Mouse (Mus musculus) liver, postnatal 0 days (tissue): ENCODE data around the gene Nme9. TPM values are rescaled to one million over a fixed set of nuclear protein-coding genes. Genes with fewer than 3 reads are reported as not detected.

ENCODE experiments used
- ATAC-seq: fragments of 200-750 bp; cut with Nextera tagmentation; 2 replicates; pipeline ENCODE4 v1.8.0; 2017; ENCODE audit warnings: mild to moderate bottlenecking, moderate library complexity
- DNase-seq: peaks from one replicate; pipeline ENCODE4 v3.0.0-alpha.2; 2016
- H3K27ac ChIP-seq: fragments of 300-500 bp; sonication (generic); 2 replicates; pipeline ENCODE4 v1.5.1; 2014; ENCODE audit warnings: antibody characterized with exemption, moderate library complexity, mild to moderate bottlenecking, low read depth
- H3K27me3 ChIP-seq: fragments of 300-500 bp; sonication (generic); 2 replicates; pipeline ENCODE4 v1.6.1; 2014; ENCODE audit warnings: low read length, control low read depth, mixed read lengths; ENCODE audit not compliant: insufficient read depth
- H3K36me3 ChIP-seq: fragments of 300-500 bp; sonication (generic); replicated peaks from 2 replicates; pipeline ENCODE4 v1.6.1; 2014; ENCODE audit warnings: mild to moderate bottlenecking, control low read depth, low read length, moderate library complexity, mixed read lengths; ENCODE audit not compliant: insufficient read depth
- H3K4me1 ChIP-seq: fragments of 300-500 bp; sonication (generic); 2 replicates; pipeline ENCODE4 v1.6.1; 2014; ENCODE audit warnings: antibody characterized with exemption, mild to moderate bottlenecking, control low read depth; ENCODE audit not compliant: insufficient read depth
- H3K4me2 ChIP-seq: fragments of 300-500 bp; sonication (generic); 2 replicates; pipeline ENCODE4 v1.6.1; 2014; ENCODE audit warnings: low read depth, mild to moderate bottlenecking, low read length, moderate library complexity, mixed read lengths
- H3K4me3 ChIP-seq: fragments of 300-500 bp; sonication (generic); 2 replicates; pipeline ENCODE4 v1.5.1; 2014; ENCODE audit warnings: low read depth, low read length
- H3K9ac ChIP-seq: fragments of 300-500 bp; sonication (generic); replicated peaks from 2 replicates; pipeline ENCODE4 v1.6.1; 2014; ENCODE audit warnings: mild to moderate bottlenecking, moderate library complexity
- H3K9me3 ChIP-seq: fragments of 300-500 bp; sonication (generic); 2 replicates; pipeline ENCODE4 v1.6.1; 2016; ENCODE audit warnings: mild to moderate bottlenecking, control low read depth, low read length, mixed read lengths
- CTCF ChIP-seq: sonication (generic); IDR thresholded peaks from 2 replicates; pipeline ENCODE4 v1.5.1; 2016; ENCODE audit warnings: antibody characterized with exemption, low read depth
- EP300 ChIP-seq: IDR thresholded peaks from 2 replicates; pipeline ENCODE4 v1.6.1; 2016; ENCODE audit warnings: antibody characterized with exemption, low read depth, mild to moderate bottlenecking
- WGBS: fragments of 180-500 bp; shearing (Covaris S2); extraction: QIAGEN DNeasy Blood & Tissue Kit; methylation state at CpG from one replicate; pipeline ENCODE4 v1.1.7; 2014; ENCODE audit not compliant: insufficient replicate concordance; 5-methylcytosine and 5-hydroxymethylcytosine counted together
- polyA plus RNA-seq: library from polyadenylated mRNA; unstranded; fragments of >200 nt; fragmentation: Nextera tagmentation; extraction: Ambion mirVana; gene quantifications from 2 replicates; pipeline ENCODE4 v1.2.1, GENCODE M21; 2015

Nme9 gene
- polyA plus RNA-seq, 1 experiment from 2014 or later: not detected

- Histone ChIP-seq H3K27me3 (no peaks in the 10 kb centered on the region), H3K27ac (no peak overlapping the region), H3K4me1 (no peaks in the 10 kb centered on the region), H3K4me3 (no peak overlapping the region), H3K36me3 (no peaks in the 10 kb centered on the region), H3K9ac (no peak overlapping the region), H3K4me2 (no peak overlapping the region), H3K9me3 (no peaks in the 10 kb centered on the region)
- TF ChIP-seq EP300: no peak
- peak; percentile 38 for TF ChIP-seq CTCF
- DNase-seq: no peak
- WGBS: 42% methylated on average over 9 of the region's 9 CpGs
- ATAC-seq: no peak
These were observed 1.2 kb upstream of the Nme9 start for GRCm38 (mm10) chr9:99449886-99450647.

DNA sequence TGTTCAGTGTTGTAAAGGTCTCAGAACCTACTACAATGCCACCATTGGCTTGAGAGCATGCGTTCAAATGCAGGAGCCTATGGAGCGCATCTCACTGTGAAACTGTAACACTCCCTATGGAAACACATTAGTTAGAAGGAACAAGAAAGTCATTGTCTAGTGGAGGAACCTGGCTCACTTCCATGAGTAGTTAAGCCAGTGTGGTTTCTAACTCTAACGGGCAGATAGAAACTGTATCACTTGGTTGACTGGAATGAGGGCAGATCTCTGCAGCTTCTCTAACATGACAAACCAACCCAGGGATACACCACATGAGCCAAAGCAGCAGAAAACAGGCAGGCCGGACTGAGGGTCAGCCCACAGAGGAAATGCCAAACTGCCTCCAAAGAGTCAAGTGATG lies 2.9 kb downstream of the Nme9 start:
- Histone ChIP-seq H3K9me3 (no peaks in the 10 kb centered on the region), H3K36me3 (no peaks in the 10 kb centered on the region), H3K27me3 (no peaks in the 10 kb centered on the region), H3K4me1 (no peaks in the 10 kb centered on the region), H3K4me2 (no peak overlapping the region), H3K4me3 (no peak overlapping the region), H3K9ac (no peak overlapping the region), H3K27ac (no peak overlapping the region)
- DNase-seq (no peak), ATAC-seq (no peak)
- TF ChIP-seq CTCF: no peak
- TF ChIP-seq EP300: no peak
- 81% methylated on average over 4 of the region's 4 CpGs for WGBS

DNA sequence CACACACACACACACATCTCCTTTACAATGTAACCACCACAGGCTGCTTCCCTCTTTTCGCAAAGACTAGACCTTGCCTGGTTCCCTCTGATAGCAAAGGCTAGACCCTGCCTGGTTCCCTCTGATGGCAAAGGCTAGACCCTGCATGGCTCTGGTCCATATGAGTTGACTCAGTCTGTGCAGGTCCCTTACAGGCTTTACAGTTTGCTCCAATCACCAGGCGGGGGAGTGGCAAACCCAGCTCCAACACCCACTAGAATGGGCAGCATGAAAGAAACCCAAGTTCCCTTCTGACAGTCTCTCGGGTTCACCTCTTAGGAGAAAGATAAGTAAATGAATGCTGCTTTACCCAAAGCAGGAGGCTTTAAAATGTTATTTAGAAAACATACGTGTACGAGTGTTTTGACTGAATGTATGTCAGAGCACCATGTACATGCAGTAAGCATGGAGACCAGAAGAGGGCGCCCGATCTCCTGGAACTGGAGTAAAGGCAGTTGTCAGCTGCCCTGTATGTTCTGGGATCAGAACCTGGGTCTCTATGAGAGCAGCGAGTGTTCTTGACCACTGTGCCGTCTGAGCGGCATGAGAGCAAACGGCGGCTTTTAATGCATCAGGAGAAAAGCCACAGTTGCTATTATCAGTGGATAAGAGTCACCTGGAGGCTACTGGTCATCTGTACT lies 7.4 kb downstream of the Nme9 start:
- 33% methylated on average over 12 of the region's 12 CpGs for WGBS
- H3K9me3 ChIP-seq: no peaks in the 10 kb centered on the region
- no peak overlapping the region for H3K27ac ChIP-seq
- 0 out of 2 replicates have a peak, but pooled peaks have one; percentile 41 for ATAC-seq
- no peak overlapping the region for H3K9ac ChIP-seq
- H3K36me3 ChIP-seq: no peaks in the 10 kb centered on the region
- H3K4me2 ChIP-seq: no peak overlapping the region
- H3K4me3 ChIP-seq: no peak overlapping the region
- TF ChIP-seq CTCF: peak; percentile 83
- no peak for TF ChIP-seq EP300
- H3K27me3 ChIP-seq: no peaks in the 10 kb centered on the region
- DNase-seq: peak; percentile 75
- no peaks in the 10 kb centered on the region for H3K4me1 ChIP-seq

DNA sequence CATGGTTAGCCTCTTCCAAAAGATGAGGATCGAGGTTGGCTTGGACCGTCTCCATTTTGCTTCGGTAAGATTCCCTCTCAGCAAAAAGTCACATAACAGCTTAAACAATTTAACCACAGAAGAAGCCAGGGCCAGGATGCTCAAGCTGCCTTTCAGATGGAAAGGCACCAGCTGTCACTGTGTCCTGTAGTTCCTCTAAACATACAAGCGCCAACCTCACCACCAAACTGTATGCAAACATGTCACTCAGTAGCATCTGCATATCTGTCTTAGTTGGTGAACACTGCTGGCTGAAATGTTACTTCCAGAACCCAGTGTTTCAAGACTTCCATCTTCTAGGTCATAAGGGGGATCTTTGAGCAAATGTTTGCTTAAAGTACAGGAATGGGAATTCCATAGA lies 8.5 kb downstream of the Nme9 start:
- Histone ChIP-seq H3K4me2 (no peak overlapping the region), H3K27ac (no peak overlapping the region), H3K4me1 (no peaks in the 10 kb centered on the region), H3K36me3 (no peaks in the 10 kb centered on the region), H3K4me3 (no peak overlapping the region), H3K27me3 (no peaks in the 10 kb centered on the region), H3K9ac (no peak overlapping the region), H3K9me3 (no peaks in the 10 kb centered on the region)
- WGBS: 91% methylated on average over 4 of the region's 4 CpGs
- ATAC-seq (no peak), DNase-seq (no peak)
- TF ChIP-seq EP300 (no peak), CTCF (no peak)

DNA sequence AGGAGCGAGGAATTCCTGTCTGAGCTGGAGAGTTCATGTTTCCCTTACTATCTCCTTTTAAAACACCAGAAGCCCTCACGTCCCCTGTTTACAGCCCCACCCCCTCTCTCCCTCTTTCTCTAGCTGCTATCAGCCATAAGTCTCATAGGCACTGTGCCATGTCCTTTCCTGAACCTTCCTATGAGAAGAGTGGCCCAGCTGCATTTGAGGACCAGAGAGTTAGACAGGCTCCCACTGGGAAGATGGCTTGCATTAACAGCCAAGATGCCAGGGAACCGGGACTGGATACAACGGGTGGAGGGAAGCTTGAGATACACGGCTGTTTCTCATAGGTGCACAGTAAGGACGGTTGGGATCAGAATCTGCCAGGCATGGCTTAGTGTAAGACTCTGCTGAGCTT lies 13.6 kb downstream of the Nme9 start:
- 79% methylated on average over 6 of the region's 6 CpGs for WGBS
- H3K27me3 ChIP-seq: no peaks in the 10 kb centered on the region
- no peak overlapping the region for H3K27ac ChIP-seq
- H3K4me3 ChIP-seq: no peak overlapping the region
- TF ChIP-seq EP300: no peak
- no peak for TF ChIP-seq CTCF
- no peaks in the 10 kb centered on the region for H3K9me3 ChIP-seq
- DNase-seq: no peak
- no peaks in the 10 kb centered on the region for H3K4me1 ChIP-seq
- H3K9ac ChIP-seq: no peak overlapping the region
- ATAC-seq: no peak
- no peak overlapping the region for H3K4me2 ChIP-seq
- no peaks in the 10 kb centered on the region for H3K36me3 ChIP-seq

GRCm38 (mm10) chr9:99468572-99468971 lies 17.3 kb downstream of the Nme9 start:
- Histone ChIP-seq H3K27me3 (no peaks in the 10 kb centered on the region), H3K36me3 (no peaks in the 10 kb centered on the region), H3K9ac (no peak overlapping the region), H3K27ac (no peak overlapping the region), H3K4me2 (no peak overlapping the region), H3K4me1 (no peaks in the 10 kb centered on the region; the same call in 1 of the 2 replicates), H3K4me3 (no peak overlapping the region), H3K9me3 (no peaks in the 10 kb centered on the region)
- no peak for DNase-seq
- WGBS: 83% methylated on average over 9 of the region's 9 CpGs
- no peak for ATAC-seq
- no peak for TF ChIP-seq CTCF
- no peak for TF ChIP-seq EP300
